Mouse (Mus musculus): ENCODE measurements at regions not wholly inside any gene's neighbourhood (a gene's known extent, or its start where the extent isn't known, plus 50 kb on each side); places are given as distances from the start of the nearest gene placed in this dataset.

DNA sequence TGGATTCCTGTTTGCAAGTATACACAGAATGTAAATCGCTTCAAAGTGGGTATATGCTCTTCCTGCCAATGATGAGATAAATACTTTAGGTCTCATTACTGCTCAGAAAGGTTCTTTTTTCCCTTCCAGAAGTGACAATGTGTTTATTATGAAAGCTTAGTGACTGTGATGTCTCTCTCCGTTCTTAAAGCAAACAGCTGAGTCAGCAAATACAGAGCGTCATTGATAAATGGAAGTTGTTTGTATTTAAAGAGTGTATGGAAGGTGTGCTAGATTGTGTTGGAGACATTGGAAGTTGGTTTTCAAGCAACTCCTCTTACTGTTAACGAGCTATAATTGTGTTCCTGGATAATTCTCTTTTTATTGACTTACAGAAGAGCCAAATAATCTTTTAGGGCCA is 408.0 kb downstream of the Prr30 start:
- no peak for DNase-seq

DNA sequence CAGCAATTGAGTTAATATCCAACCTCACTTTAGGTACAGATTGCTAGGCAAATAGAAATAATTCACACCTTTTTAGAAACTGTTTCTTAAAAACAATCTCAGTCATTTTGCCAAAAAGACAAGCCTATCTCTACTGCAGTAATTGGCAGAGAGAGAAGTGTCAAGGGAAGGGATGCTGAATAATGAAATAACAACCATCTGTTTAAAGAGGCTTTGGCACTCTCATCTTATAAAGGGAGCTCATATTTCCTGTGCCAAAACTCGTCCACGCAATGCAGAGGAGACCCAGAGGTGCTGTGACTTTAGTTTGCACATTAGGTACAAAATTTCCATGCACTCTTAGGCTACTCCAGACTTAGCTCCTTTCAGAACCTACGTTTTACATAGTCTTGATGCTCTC is 418.2 kb downstream of the Prr30 start:
- no peak for DNase-seq

DNA sequence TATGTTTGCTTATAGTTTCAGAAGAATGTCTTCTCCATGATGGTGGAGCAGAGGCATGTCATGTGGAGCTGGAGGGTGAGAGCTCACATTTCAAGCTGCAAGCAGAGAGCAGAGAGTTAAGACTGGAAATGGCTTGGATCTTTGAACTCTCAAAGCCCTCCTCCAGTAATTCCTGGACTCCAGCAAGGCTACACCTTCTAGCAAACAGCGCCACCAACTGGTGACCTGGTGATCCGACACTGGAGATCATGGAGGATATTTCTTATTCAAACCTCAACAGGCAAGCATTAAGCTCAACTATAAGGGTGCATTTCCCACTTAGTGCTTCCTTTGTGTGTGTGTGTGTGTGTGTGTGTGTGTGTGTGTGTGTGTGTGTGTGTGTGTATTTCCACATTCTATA is 446.2 kb downstream of the Prr30 start:
- peak in 1 of 2 experiments; percentile 7 for DNase-seq

DNA sequence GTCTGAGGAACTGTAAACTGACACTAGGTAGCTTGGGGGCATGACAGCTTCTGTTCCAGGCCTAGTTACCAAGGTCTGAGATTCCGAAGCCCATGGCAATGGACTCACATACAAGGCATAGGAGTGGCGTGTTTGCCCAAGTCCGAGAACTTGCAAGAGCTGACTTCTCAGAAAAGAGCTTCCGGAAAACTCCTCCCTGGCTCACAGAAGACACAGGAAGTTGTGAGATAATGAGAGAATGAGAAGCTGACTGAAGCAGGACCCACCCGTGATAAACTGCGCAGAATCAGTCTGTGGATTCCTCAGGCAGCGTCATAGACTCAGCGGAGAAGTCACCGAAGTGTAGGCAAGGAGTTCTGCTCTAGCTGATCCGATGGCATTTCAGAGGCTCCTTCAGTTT is 447.4 kb downstream of the Prr30 start:
- DNase-seq = peak; percentile 4 to 18

DNA sequence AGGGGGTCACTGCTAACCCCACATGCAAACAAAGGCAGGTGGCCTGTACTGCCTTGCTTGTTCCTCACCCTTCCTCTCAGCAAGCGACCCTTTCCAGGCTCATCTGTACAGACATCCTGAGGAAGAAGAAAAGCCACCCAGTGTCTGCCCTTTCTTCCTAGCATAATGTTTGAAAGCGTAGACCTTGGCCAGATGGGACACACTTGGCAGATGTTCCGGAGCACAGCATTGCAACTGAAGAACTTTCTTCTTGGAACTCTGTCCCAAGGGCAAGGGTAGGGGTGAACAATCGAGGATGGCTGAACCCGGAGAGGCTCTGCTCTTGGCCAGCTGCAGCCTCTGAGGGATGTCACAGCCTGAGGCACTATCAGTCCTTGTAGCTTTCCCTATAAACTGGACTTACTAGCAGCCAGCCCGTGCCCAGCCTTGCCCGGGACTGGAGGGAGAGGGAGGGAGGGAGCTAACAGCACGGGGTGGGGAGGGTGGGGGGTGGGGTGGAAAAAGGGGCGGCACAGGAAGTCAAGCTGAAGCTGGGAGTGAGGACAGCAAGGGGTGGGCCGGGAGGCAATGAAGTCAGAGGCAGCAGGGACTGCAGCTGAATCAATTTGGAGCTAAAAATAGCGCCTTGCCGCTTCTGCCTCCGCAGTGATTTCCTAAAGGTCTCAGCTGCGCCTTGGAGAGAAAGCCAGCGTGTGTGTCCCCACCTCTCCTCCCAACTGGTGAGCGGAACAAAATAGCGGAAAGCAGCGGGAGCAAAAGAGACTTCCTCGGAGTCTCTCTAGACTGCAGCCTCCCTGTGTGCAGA is 450.2 kb downstream of the Prr30 start:
- peak; percentile 73 to 88 for DNase-seq

DNA sequence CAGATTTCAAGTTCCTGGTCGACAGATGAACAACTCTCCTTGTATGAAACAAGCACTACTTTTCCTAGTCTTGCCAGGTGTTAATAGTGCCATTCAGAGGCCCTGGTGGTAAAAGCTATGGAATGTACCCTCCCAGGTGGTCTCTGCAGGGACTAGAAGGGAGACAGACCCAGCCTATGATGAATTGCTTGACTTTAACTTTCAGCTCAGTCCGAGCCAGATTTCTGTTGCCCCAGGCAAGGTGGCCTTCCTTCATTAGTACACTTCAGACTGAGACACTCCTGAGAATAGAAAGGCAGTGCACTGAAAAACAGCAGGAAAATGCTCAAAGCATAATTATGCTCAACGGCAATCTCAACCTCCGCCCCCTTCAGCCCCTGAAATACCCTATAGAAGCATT is 450.8 kb upstream of the Klf12 start:
- no peak for DNase-seq

DNA sequence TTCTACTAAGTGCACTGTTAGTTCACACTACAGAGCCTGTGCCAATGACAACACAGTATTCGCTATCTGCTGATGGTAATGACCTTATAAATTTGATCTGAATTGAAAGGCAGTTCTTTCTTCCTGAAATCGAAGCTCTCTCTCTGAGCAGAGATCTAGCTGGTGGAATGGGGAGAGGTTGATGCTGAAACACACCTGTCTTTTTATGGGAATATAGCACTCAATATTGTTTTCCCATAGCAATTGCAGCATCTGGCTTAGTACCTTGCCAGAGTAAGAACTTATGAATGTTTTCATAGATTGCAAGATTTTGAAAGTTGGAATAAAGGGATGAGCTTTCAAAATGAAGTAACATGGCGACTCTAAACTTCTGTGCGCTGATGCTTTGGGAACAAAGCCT is 444.0 kb upstream of the Klf12 start:
- no peak for DNase-seq

DNA sequence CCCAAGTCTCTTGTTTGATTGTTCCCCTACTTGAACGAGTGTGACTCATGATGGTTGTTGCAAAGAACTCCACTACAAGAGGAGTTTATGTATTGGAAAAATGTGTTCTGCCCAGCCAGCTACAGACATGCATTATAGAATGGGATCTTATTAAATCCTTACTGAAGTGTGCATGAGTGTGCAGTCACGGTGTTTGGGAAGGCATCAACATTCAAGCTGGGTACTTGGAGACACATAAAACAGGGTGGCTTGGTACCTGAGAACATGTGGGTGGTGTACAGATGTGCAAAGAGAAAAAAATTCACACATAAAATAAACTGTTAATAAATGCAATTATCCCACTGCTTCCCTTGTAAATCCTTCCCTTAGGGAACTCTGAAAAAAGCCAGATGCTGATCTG is 443.2 kb upstream of the Klf12 start:
- DNase-seq = no peak

DNA sequence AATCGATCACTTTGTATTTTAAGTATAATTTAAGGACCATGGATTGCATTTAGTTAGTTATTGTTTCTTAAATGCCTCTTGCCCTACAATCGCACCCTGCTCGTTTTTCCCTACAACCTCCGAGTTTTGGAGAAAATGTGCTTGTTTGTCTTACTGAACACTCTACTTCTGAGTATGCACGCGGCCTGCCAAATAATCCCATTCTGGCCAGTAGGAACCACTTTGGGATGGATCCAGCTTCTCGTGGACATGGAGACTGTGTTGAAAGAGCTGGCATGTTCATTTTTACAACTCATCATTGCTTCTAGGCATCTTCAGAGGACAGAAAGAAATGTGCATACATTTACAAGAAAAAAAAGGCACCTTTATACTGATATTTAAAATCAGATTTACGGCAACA is 440.5 kb upstream of the Klf12 start:
- peak; percentile 17 to 33 for DNase-seq

DNA sequence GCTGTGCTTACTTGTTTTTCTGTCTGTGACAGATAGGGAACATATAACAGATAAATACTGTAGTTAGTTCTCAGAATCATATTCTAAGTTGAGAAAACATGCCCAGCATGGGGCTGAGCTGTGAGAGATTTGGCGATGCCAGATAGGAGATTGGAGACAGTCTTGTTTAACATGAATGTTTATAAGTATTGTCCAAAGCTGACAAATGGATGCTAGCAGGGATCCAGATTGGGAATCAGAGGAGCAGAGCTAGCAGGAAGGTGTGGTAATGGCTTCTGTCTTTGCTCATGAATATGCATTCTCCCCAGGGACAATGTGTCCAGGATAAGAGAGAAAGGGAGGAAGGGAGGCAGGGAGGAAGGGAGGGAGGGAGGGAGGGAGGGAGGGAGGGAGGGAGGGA is 436.2 kb upstream of the Klf12 start:
- no peak for DNase-seq

DNA sequence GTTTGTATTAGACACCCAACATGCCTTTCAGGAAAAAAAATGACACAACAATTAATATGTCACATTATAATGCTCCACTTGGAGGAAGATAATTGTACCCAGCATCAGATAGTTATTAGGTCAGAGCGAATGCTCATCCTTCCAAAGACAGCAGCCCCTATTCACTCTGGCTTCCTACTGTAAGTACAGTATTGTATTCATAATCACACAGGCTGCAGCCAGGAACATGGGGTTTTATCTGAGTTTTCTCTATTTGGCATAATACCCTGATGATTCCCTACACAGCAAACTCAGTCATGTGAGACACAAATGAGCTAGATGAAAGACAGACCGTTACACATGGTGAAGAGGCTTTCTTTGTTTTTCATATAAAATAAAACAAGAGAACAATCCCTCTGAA is 430.5 kb upstream of the Klf12 start:
- no peak for DNase-seq

DNA sequence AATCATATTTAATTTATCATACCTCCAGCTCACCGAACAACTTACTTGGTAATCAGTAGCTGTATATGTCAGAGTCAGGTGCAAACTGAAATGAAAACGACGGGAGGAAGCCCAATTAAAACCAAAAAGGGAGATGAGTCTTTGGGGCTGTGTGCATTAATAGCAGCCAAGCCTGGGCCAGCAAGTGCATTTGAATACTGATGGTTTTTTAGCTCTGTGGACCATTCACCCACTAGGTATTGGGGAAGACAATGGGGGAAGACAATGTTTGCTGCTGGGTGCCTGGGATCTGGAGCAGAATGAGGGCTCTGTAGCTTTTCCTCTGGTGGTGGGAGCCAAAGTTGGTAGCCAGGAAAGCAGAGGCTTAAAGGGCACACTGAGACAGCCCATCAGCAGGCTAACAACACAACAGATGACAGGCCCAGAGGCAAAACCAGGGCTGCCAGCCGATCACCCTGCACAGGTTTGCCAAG is 429.6 kb upstream of the Klf12 start:
- no peak for DNase-seq

DNA sequence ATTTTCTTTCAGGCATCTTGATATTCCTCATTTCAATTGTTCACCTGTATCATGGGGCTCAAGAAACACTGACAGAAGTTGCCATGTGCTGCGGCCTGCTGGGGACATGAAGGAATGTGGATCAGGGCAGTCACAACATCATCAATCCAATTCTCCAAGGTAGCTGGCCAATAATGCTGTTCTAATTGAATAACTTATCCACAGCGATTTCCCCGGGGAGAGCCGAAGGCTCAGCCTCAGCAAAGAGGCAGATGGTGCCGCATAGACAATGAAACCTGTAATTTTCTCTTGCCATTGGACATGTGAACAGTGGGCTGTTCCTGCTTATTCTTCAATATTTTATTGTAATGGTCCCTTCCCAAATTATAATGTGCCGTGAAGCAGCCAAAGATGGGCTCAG is 429.1 kb upstream of the Klf12 start:
- DNase-seq = no peak

DNA sequence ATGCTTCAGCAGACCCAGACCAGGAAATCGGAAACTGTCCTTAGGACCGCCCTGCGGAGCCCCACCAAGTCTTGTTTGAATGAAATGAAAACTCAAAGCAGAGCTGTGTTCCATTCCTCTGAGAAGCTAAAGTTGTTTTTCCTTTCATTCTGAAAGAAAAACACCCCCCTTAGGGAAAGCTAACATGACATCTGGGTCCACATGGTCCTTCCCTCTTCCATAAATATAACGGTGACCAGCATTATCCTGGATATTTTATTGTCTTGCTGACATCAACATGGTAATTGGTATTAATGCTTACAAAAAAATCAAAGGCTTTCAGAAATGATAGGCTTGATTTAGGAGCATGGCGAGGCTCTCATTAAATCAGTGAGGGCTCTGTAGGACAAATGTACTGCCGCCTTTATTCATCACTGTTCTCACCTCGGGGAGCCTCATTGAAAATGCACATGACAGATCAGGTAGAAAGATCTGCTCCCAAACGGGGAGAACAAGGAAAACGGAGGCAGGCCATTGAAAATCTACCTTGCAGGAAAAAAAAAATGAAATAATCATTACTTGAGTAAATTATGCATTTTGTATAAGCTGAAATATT is 381.0 kb upstream of the Klf12 start:
- DNase-seq = no peak

DNA sequence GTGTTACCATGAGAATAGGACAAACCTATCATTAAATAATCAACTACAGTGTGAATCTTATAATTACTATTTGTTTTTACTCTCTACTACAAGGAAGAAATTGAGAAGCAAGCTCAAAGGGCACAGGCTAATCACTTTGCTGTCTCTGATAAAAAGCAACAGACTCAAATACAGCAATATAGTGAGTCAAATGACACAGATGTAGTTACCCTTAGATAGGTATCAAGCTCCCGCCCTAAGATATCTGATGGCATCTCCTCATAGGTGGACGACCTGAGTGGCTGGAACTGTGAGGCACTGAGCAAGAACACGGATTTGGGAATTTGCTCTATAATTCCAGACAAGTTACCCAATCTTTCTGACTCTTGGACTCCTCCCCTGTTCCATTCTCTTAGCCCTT is 379.7 kb upstream of the Klf12 start:
- DNase-seq = no peak

DNA sequence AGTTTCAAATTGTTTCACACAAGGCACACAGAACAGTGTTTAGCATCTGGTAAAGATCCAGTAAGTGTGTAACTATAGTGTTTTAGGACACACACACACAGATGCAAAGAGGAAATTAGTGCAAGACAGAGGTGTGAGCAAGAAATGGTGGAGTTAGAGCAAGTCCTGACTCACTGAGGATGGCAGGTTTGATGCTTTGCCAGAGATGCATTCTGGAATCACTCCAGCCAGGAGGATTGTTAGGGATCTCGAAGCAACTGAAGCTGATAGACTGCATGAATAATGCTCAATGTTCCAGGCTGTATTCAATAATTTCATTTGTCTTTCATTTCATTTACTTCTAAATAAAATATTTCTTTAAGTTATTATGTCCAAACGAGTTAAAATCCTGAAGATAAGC is 357.6 kb upstream of the Klf12 start:
- DNase-seq = no peak

DNA sequence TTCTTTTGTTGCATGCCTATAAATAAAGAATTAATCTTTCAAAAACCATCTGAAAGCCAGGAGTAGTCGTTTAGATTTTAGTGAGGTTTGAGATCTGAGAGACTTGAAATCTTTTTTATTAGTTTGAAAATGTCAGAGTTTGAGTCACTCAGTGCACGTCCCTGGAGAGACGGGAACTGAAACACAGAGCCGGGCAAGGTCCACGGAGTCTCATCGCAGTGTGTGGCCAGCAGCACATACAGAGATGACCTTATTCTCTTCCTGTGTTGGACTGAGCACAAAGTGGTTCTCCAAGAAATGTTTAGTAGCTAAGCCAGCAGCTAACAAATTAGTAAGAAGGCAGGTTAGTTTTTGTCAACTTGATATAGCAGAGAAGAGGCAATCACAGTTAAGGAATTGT is 350.0 kb upstream of the Klf12 start:
- DNase-seq = no peak

DNA sequence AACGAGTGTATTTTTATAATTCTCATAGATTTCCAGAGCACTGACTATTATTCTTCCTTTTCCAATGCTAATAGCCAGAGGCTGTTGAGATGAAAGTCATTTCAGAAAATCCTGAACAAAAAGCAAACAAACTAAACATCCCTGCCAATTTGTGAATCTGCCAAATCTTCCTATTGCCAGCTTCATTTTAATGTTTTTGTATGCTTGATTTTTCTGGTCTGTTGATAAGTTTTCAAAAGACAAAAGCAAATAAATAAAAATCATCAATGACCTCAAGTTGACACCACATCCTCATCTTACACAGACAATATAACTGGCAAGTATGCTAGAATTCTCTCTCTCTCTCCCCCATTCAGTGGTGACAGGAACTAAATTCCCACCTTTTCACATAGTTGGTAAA is 347.2 kb upstream of the Klf12 start:
- no peak for DNase-seq

DNA sequence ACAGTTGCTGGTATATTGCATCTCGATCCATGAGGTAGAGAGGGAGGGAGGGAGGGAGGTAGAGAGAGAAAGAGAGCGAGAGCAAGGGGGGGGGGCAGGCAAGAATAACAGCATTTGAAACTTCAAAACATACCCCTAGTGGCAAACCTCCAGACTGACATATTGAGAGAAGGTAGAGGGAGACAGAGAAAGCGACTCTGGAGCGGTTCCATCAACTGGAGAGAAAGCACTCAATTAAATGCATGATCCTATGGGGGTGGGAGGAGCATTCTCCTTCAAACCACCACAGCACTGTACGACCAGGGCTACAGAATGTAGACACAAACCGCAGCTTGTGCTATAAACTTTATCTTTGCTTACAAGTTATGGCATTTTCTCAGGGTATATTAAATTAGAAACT is 345.7 kb upstream of the Klf12 start:
- DNase-seq = no peak

DNA sequence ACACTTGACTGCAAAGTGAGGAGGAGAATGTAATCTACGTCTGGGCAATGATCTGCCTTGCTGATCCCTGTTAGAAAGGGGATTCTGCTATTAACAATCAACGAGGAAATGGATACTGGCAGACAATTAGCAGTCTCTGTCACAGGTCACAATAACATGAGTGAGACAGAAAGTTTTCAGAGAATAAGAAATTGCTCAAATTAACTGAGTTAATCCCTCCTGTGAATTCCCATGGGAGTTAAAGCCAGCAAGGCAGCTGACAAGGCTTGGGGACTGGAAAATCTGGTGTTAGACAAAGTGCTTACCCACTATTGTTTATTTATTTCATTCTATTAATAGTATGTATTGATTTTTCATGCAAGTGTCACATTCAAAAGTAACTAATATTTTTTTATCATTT is 343.0 kb upstream of the Klf12 start:
- DNase-seq = no peak

DNA sequence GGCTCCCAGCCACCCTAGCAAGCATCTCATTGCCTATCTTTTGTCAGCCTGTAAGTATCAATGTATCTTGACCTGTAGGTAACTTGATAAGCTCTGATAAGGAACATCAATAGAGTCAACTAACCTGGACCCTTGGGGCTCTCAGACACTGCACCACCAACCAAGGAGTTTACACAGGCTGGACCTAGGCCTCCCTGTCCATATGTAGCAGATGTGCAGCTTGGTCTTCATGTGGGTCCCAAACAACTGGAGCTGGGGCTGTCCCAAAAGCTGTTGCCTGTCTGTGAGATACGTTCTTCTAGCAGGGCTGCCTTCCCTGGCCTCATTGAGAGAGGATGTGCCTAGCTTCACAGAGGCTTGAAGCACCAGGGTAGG is 335.2 kb upstream of the Klf12 start:
- no peak for DNase-seq

DNA sequence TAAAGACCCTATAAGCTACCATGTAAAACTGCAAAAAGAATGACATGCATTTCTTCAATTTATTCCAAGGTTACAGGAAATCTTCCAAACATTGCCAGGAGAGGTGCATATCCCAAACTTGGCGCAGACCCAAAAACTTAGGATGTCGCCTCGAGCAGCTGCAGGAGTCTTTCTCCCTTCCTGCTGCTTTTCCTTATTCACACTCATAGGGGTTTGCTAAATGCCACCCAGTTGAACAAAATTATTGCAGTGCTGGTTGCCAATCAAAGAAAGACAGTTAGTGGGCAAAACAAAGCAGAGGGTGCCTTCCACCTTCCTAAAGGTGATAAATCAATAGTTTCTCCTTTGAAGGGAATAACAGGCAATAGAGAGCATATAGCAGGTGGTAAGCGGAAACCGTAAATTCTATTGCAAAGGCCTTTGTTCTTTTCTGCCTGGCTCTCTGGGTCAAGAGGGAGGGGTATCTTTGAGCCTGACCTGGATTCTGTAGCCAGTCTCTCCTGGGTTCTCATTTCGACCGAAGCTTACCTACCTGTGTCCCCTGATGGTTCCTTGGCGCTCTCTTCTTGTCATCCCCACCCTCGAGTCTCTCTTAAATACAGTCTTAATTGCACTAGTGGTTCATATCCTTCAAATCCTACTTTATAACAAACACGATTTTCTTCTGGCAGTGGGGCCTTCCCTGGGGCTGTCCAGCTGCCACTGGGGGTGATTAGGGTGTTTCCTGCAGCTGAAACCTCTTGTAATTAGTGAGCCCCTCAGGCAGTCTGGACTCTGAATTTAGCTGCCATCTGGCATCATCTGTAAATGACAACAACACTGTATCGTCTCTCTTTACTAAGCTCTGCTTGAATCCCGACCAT is 334.5 kb upstream of the Klf12 start:
- no peak for DNase-seq

DNA sequence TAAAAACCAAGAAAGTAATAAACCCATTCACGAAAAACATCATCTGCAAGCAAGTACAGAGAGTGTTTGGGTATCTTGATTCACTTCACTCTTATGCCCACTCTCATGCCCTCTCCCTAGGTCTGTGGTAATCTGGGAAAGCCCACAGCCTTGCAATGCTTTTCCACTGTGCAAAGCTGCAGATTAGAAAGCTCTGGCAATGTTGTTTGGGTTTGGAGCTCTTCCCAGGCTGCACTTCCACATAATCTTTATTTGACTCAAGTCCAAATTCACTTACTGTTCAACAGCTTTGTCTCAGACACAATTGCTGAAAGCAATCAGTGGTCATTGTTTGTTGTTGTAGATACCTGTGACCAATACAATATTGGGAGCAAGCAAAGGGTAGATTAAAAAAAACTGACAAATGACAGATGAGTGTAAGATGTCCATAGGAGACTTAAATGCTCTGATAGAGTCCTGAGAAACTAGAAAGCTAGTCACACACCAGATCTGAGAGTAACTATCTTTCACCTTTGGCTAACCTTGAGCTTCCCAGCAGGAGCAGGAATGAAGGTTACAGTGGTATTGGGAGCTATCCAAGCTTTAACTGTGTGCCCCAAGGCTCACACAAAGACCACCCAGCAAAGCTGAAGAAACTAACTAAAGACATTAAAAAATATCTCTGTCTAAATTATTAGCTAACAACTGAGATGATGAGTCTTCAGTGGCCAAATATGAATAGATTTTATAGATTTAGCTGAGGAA is 325.7 kb upstream of the Klf12 start:
- DNase-seq = peak; percentile 57 to 58

All from heart, adult 18-20 months (tissue).